Mouse (Mus musculus): ENCODE data around the gene Ralb. TPM values are rescaled to one million over a fixed set of nuclear protein-coding genes. Genes with fewer than 3 reads are reported as not detected.

Gene Ralb
- polyA plus RNA-seq, 1 experiment from 2014 or later, result 89.2 TPM

GRCm38 (mm10) chr1:119521681-119522080, 17.1 kb upstream of the Ralb start:
- Histone ChIP-seq H3K4me1 (peaks cover 30% of the 10 kb centered on the region), H3K27me3 (ENCODE audit: low read depth, poor library complexity, severe bottlenecking) (peaks cover 5% of the 10 kb centered on the region; the same call in 1 of the 2 replicates), H3K27ac (replicated peaks) (no peak overlapping the region), H3K36me3 (peaks cover 3% of the 10 kb centered on the region; the same call in 1 of the 2 replicates), H3K9me3 (replicated peaks) (peaks cover 3% of the 10 kb centered on the region; the same call in 1 of the 2 replicates), H3K4me3 (no peak overlapping the region)
- DNase-seq (ENCODE audit: low spot score), result no peak
- WGBS, result 86% methylated on average over 7 of the region's 7 CpGs

- H3K4me1 ChIP-seq, result peaks cover 23% of the 10 kb centered on the region
- peaks cover 5% of the 10 kb centered on the region; the same call in 1 of the 2 replicates for H3K27me3 ChIP-seq (ENCODE audit: low read depth, poor library complexity, severe bottlenecking)
- no peak for DNase-seq (ENCODE audit: low spot score)
- H3K36me3 ChIP-seq, result no peaks in the 10 kb centered on the region
- 64% methylated on average over 2 of the region's 2 CpGs for WGBS
- no peaks in the 10 kb centered on the region for H3K9me3 ChIP-seq (replicated peaks)
- no peak overlapping the region for H3K27ac ChIP-seq (replicated peaks)
- H3K4me3 ChIP-seq, result no peak overlapping the region
These were observed 16.4 kb upstream of the Ralb start for GRCm38 (mm10) chr1:119521029-119521428.

GRCm38 (mm10) chr1:119519286-119519685, 14.7 kb upstream of the Ralb start:
- Histone ChIP-seq H3K9me3 (replicated peaks) (no peaks in the 10 kb centered on the region), H3K27ac (replicated peaks) (no peak overlapping the region), H3K4me1 (peaks cover 6% of the 10 kb centered on the region), H3K36me3 (no peaks in the 10 kb centered on the region), H3K4me3 (no peak overlapping the region), H3K27me3 (ENCODE audit: low read depth, poor library complexity, severe bottlenecking) (no peaks in the 10 kb centered on the region)
- DNase-seq (ENCODE audit: low spot score), result no peak
- 77% methylated on average over 6 of the region's 6 CpGs for WGBS

- Histone ChIP-seq H3K27ac (replicated peaks) (no peak overlapping the region), H3K4me1 (0 out of 2 replicates have a peak, but pooled peaks cover 2% of the 10 kb centered on the region), H3K4me3 (no peak overlapping the region), H3K36me3 (no peaks in the 10 kb centered on the region), H3K9me3 (replicated peaks) (no peaks in the 10 kb centered on the region), H3K27me3 (ENCODE audit: low read depth, poor library complexity, severe bottlenecking) (no peaks in the 10 kb centered on the region)
- no peak for DNase-seq (ENCODE audit: low spot score)
These were observed 14.2 kb upstream of the Ralb start for GRCm38 (mm10) chr1:119518786-119519185.

GRCm38 (mm10) chr1:119518060-119518459, 13.5 kb upstream of the Ralb start:
- H3K27me3 ChIP-seq (ENCODE audit: low read depth, poor library complexity, severe bottlenecking), result no peaks in the 10 kb centered on the region
- no peaks in the 10 kb centered on the region for H3K36me3 ChIP-seq
- WGBS, result 91% methylated on average over 7 of the region's 7 CpGs
- no peaks in the 10 kb centered on the region for H3K4me1 ChIP-seq
- H3K4me3 ChIP-seq, result no peak overlapping the region
- no peak overlapping the region for H3K27ac ChIP-seq (replicated peaks)
- no peak for DNase-seq (ENCODE audit: low spot score)
- no peaks in the 10 kb centered on the region for H3K9me3 ChIP-seq (replicated peaks)

GRCm38 (mm10) chr1:119510857-119511256, 6.3 kb upstream of the Ralb start:
- Histone ChIP-seq H3K9me3 (replicated peaks) (no peaks in the 10 kb centered on the region), H3K27me3 (ENCODE audit: low read depth, poor library complexity, severe bottlenecking) (peaks cover 18% of the 10 kb centered on the region), H3K36me3 (no peaks in the 10 kb centered on the region), H3K4me3 (no peak overlapping the region), H3K4me1 (peaks cover 7% of the 10 kb centered on the region), H3K27ac (replicated peaks) (0 out of 2 replicates have a peak overlapping the region, but pooled peaks have one; percentile 19)
- no peak for DNase-seq (ENCODE audit: low spot score)
- WGBS, result 65% methylated on average over 8 of the region's 8 CpGs

GRCm38 (mm10) chr1:119510409-119510808, 5.8 kb upstream of the Ralb start:
- 68% methylated on average over 9 of the region's 9 CpGs for WGBS
- no peak overlapping the region for H3K4me3 ChIP-seq
- no peaks in the 10 kb centered on the region for H3K9me3 ChIP-seq (replicated peaks)
- H3K27ac ChIP-seq (replicated peaks), result 0 out of 2 replicates have a peak overlapping the region, but pooled peaks have one; percentile 19
- peaks cover 9% of the 10 kb centered on the region for H3K4me1 ChIP-seq
- H3K27me3 ChIP-seq (ENCODE audit: low read depth, poor library complexity, severe bottlenecking), result peaks cover 22% of the 10 kb centered on the region
- no peak for DNase-seq (ENCODE audit: low spot score)
- no peaks in the 10 kb centered on the region for H3K36me3 ChIP-seq

- no peak for DNase-seq (ENCODE audit: low spot score)
- no peak overlapping the region for H3K4me3 ChIP-seq
- 84% methylated on average over 7 of the region's 7 CpGs for WGBS
These were observed 4.9 kb upstream of the Ralb start for GRCm38 (mm10) chr1:119509474-119509873.

GRCm38 (mm10) chr1:119508548-119508947, 4.0 kb upstream of the Ralb start:
- Histone ChIP-seq H3K27ac (replicated peaks) (peak overlapping the region; percentile 33), H3K36me3 (no peaks in the 10 kb centered on the region), H3K9me3 (replicated peaks) (no peaks in the 10 kb centered on the region), H3K4me1 (peaks cover 24% of the 10 kb centered on the region), H3K4me3 (no peak overlapping the region), H3K27me3 (ENCODE audit: low read depth, poor library complexity, severe bottlenecking) (peaks cover 28% of the 10 kb centered on the region)
- no peak for DNase-seq (ENCODE audit: low spot score)
- 53% methylated on average over 4 of the region's 4 CpGs for WGBS

More at GRCm38 (mm10) chr1:119509474-119509873, 4.9 kb upstream of the Ralb start:
- Histone ChIP-seq H3K36me3 (no peaks in the 10 kb centered on the region), H3K4me1 (peaks cover 15% of the 10 kb centered on the region), H3K27ac (replicated peaks) (no peak overlapping the region), H3K27me3 (ENCODE audit: low read depth, poor library complexity, severe bottlenecking) (peaks cover 25% of the 10 kb centered on the region), H3K9me3 (replicated peaks) (no peaks in the 10 kb centered on the region)

- H3K9me3 ChIP-seq (replicated peaks), result no peaks in the 10 kb centered on the region
- 0 out of 2 replicates have a peak, but pooled peaks cover under 1% of the 10 kb centered on the region for H3K36me3 ChIP-seq
- no peak overlapping the region for H3K4me3 ChIP-seq
- peaks cover 33% of the 10 kb centered on the region for H3K27me3 ChIP-seq (ENCODE audit: low read depth, poor library complexity, severe bottlenecking)
- 96% methylated on average over 3 of the region's 3 CpGs for WGBS
- no peak for DNase-seq (ENCODE audit: low spot score)
- no peak overlapping the region for H3K27ac ChIP-seq (replicated peaks)
- H3K4me1 ChIP-seq, result peaks cover 32% of the 10 kb centered on the region
These were observed 1.4 kb upstream of the Ralb start for GRCm38 (mm10) chr1:119505951-119506350.

- Histone ChIP-seq H3K27me3 (ENCODE audit: low read depth, poor library complexity, severe bottlenecking) (peaks cover 33% of the 10 kb centered on the region), H3K9me3 (replicated peaks) (no peaks in the 10 kb centered on the region), H3K4me3 (peak overlapping the region; percentile 65), H3K27ac (replicated peaks) (peak overlapping the region; percentile 84), H3K36me3 (peaks cover 5% of the 10 kb centered on the region; the same call in 1 of the 2 replicates), H3K4me1 (peaks cover 26% of the 10 kb centered on the region)
- WGBS, result 29% methylated on average over 5 of the region's 5 CpGs
- DNase-seq (ENCODE audit: low spot score), result no peak
These were observed 786 bp downstream of the Ralb start for GRCm38 (mm10) chr1:119503808-119504207.

GRCm38 (mm10) chr1:119503181-119503580, 1.4 kb downstream of the Ralb start:
- H3K4me1 ChIP-seq, result peaks cover 26% of the 10 kb centered on the region
- no peak for DNase-seq (ENCODE audit: low spot score)
- H3K27ac ChIP-seq (replicated peaks), result no peak overlapping the region
- peaks cover 5% of the 10 kb centered on the region; the same call in 1 of the 2 replicates for H3K36me3 ChIP-seq
- peak overlapping the region; percentile 65; the same call in 1 of the 2 replicates for H3K4me3 ChIP-seq
- H3K27me3 ChIP-seq (ENCODE audit: low read depth, poor library complexity, severe bottlenecking), result peaks cover 33% of the 10 kb centered on the region
- H3K9me3 ChIP-seq (replicated peaks), result no peaks in the 10 kb centered on the region
- WGBS, result 91% methylated on average over 3 of the region's 3 CpGs

GRCm38 (mm10) chr1:119502729-119503128, 1.9 kb downstream of the Ralb start:
- 94% methylated on average over 11 of the region's 11 CpGs for WGBS
- H3K4me3 ChIP-seq, result 0 out of 2 replicates have a peak overlapping the region, but pooled peaks have one; percentile 65

More at GRCm38 (mm10) chr1:119502729-119503128, 1.9 kb downstream of the Ralb start:
- Histone ChIP-seq H3K27me3 (ENCODE audit: low read depth, poor library complexity, severe bottlenecking) (peaks cover 33% of the 10 kb centered on the region), H3K4me1 (peaks cover 26% of the 10 kb centered on the region), H3K36me3 (peaks cover 5% of the 10 kb centered on the region; the same call in 1 of the 2 replicates), H3K27ac (replicated peaks) (no peak overlapping the region), H3K9me3 (replicated peaks) (no peaks in the 10 kb centered on the region)
- no peak for DNase-seq (ENCODE audit: low spot score)
